Mouse (Mus musculus) liver, embryonic 14.5 days (tissue): ENCODE results near the gene Galnt10.

Experiments used
- CTCF ChIP-seq: IDR thresholded peaks from 2 replicates; pipeline ENCODE4 v1.5.1; 2016; ENCODE audit warnings: antibody characterized with exemption, low read depth, control low read depth
- EP300 ChIP-seq: IDR thresholded peaks from 2 replicates; pipeline ENCODE4 v1.6.1; 2016; ENCODE audit warnings: antibody characterized with exemption, low read depth

- TF ChIP-seq CTCF (no peak), EP300 (no peak)
Observed at GRCm38 (mm10) chr11:57663271-57663670, 18.0 kb downstream of the Galnt10 start.
